Mouse (Mus musculus) lung, adult 2 months (tissue): ENCODE data around the gene Oprl1. TPM values are rescaled to one million over a fixed set of nuclear protein-coding genes. Genes with fewer than 3 reads are reported as not detected.

Experiments
- DNase-seq: peaks from one replicate; pipeline ENCODE4 v3.0.0; 2022
- H3K4me1 ChIP-seq: fragments of 200-500 bp; 2 replicates; pipeline ENCODE4 v1.6.1; 2011; ENCODE audit warnings: low read length; ENCODE audit not compliant: control insufficient read depth, insufficient read depth
- H3K4me3 ChIP-seq: fragments of 200-500 bp; replicated peaks from 2 replicates; pipeline ENCODE3; 2011; ENCODE audit warnings: low read depth, mild to moderate bottlenecking, control low read depth, low read length; ENCODE audit errors: extremely low read depth
- CTCF ChIP-seq: fragments of 200-500 bp; IDR thresholded peaks from 2 replicates; pipeline ENCODE4 v1.5.1; 2011; ENCODE audit warnings: mild to moderate bottlenecking, low read length, control low read depth; ENCODE audit not compliant: insufficient read depth
- POLR2A ChIP-seq: fragments of 200-500 bp; IDR thresholded peaks from 2 replicates; pipeline ENCODE4 v1.6.1; 2011; ENCODE audit warnings: low read depth, mild to moderate bottlenecking, control low read depth, low read length, borderline replicate concordance; ENCODE audit errors: extremely low read depth
- WGBS: fragments of 180-500 bp; shearing (Covaris S2); methylation state at CpG from one replicate; pipeline ENCODE4 v1.1.7; 2018; 5-methylcytosine and 5-hydroxymethylcytosine counted together
- polyA plus RNA-seq: library from polyadenylated mRNA; depleted of rRNA; stranded (reverse); fragments of >200 nt; gene quantifications from 2 replicates; pipeline ENCODE4 v1.2.3, GENCODE M21; 2012; rRNA removed

Gene Oprl1
- polyA plus RNA-seq, 1 experiment: 0.06 TPM

- Histone ChIP-seq H3K4me3 (no peak overlapping the region), H3K4me1 (no peaks in the 10 kb centered on the region)
- no peak for TF ChIP-seq CTCF
- TF ChIP-seq POLR2A: no peak
- WGBS: 51% methylated on average over 2 of the region's 2 CpGs
- DNase-seq: no peak
Measured at GRCm38 (mm10) chr2:181758147-181758725, 43.4 kb downstream of the Oprl1 start.

GRCm38 (mm10) chr2:181759041-181759440 is 44.2 kb downstream of the Oprl1 start:
- 19% methylated on average over 4 of the region's 4 CpGs for WGBS
- DNase-seq: no peak
- no peaks in the 10 kb centered on the region for H3K4me1 ChIP-seq
- no peak overlapping the region for H3K4me3 ChIP-seq
- TF ChIP-seq POLR2A (no peak), CTCF (no peak)

GRCm38 (mm10) chr2:181763006-181763830 is 48.4 kb downstream of the Oprl1 start, which contains the start of gene Myt1:
TSS of gene Myt1 (plus strand) at chr2:181763332.
- Histone ChIP-seq H3K4me1 (no peaks in the 10 kb centered on the region), H3K4me3 (no peak within 1 kb of the TSS)
- no peak for TF ChIP-seq POLR2A
- no peak for TF ChIP-seq CTCF
- no peak for DNase-seq
- WGBS: 50% methylated on average over 8 of the region's 8 CpGs

- 32% methylated on average over 14 of the region's 14 CpGs for WGBS
Measured at GRCm38 (mm10) chr2:181763886-181764527, 49.2 kb downstream of the Oprl1 start.

GRCm38 (mm10) chr2:181764600-181764999 is 49.8 kb downstream of the Oprl1 start:
- WGBS: 2% methylated on average over 10 of the region's 10 CpGs
- Histone ChIP-seq H3K4me3 (no peak overlapping the region), H3K4me1 (no peaks in the 10 kb centered on the region)
- no peak for DNase-seq
- TF ChIP-seq POLR2A (no peak), CTCF (no peak)

More at GRCm38 (mm10) chr2:181763886-181764527, 49.2 kb downstream of the Oprl1 start:
- Histone ChIP-seq H3K4me3 (no peak overlapping the region), H3K4me1 (no peaks in the 10 kb centered on the region)
- no peak for DNase-seq
- TF ChIP-seq CTCF: no peak
- TF ChIP-seq POLR2A: no peak

- no peak for DNase-seq
- Histone ChIP-seq H3K4me1 (no peaks in the 10 kb centered on the region), H3K4me3 (no peak overlapping the region)
- TF ChIP-seq POLR2A: no peak
- no peak for TF ChIP-seq CTCF
- 75% methylated on average over 4 of the region's 4 CpGs for WGBS
Measured at GRCm38 (mm10) chr2:181765251-181765650, 50.4 kb downstream of the Oprl1 start.

GRCm38 (mm10) chr2:181766672-181767557 is 52.1 kb downstream of the Oprl1 start:
- 52% methylated on average over 14 of the region's 14 CpGs for WGBS
- no peak overlapping the region for H3K4me3 ChIP-seq
- H3K4me1 ChIP-seq: no peaks in the 10 kb centered on the region
- no peak for DNase-seq
- TF ChIP-seq POLR2A (no peak), CTCF (no peak)

- DNase-seq: no peak
- no peak overlapping the region for H3K4me3 ChIP-seq
- no peaks in the 10 kb centered on the region for H3K4me1 ChIP-seq
- no peak for TF ChIP-seq CTCF
Measured at GRCm38 (mm10) chr2:181768451-181768850, 53.6 kb downstream of the Oprl1 start.

GRCm38 (mm10) chr2:181769397-181769796 is 54.6 kb downstream of the Oprl1 start:
- WGBS: 84% methylated on average over 2 of the region's 2 CpGs
- no peak for DNase-seq
- no peak for TF ChIP-seq POLR2A
- TF ChIP-seq CTCF: no peak
- no peak overlapping the region for H3K4me3 ChIP-seq
- no peaks in the 10 kb centered on the region for H3K4me1 ChIP-seq

Other genes starting within 250 kb of the Oprl1 start
- gene Abhd16b, start 221.8 kb upstream of the Oprl1 start, polyA plus RNA-seq: not detected in 2 replicates
- gene Tpd52l2, start 217.9 kb upstream of the Oprl1 start, polyA plus RNA-seq: 44.8 and 47.3 TPM in 2 replicates
- 47.4 and 76.4 TPM in 2 replicates for gene Dnajc5, start 194.5 kb upstream of the Oprl1 start, polyA plus RNA-seq
- 121 and 128 TPM in 2 replicates for gene Uckl1, start 130.1 kb upstream of the Oprl1 start, polyA plus RNA-seq
- gene Prpf6, start 123.1 kb upstream of the Oprl1 start, polyA plus RNA-seq: 14.1 and 21.5 TPM in 2 replicates
- gene Zfp512b, start 122.2 kb upstream of the Oprl1 start, polyA plus RNA-seq: 37.1 and 43.7 TPM in 2 replicates
- gene Samd10, start 115.8 kb upstream of the Oprl1 start, polyA plus RNA-seq: 24.1 and 24.5 TPM in 2 replicates
- gene Gm29797, start 58.0 kb upstream of the Oprl1 start, polyA plus RNA-seq: not detected in 2 replicates
- gene Sox18, start 43.4 kb upstream of the Oprl1 start, polyA plus RNA-seq: 393 and 460 TPM in 2 replicates
- gene Tcea2, start 34.7 kb upstream of the Oprl1 start, polyA plus RNA-seq: 9.9 and 15.7 TPM in 2 replicates
- gene Rgs19, start 21.0 kb upstream of the Oprl1 start, polyA plus RNA-seq: 77.2 and 82.8 TPM in 2 replicates
- not detected in 2 replicates for gene Lkaaear1, start 16.6 kb upstream of the Oprl1 start, polyA plus RNA-seq
- 0.02 TPM in 1 of 2 replicates, not detected in the other for gene Myt1, start 48.3 kb downstream of the Oprl1 start, polyA plus RNA-seq
- gene Pcmtd2, start 122.8 kb downstream of the Oprl1 start, polyA plus RNA-seq: 22.5 and 34.4 TPM in 2 replicates
- gene Polr3k, start 149.3 kb downstream of the Oprl1 start, polyA plus RNA-seq: 2.8 and 5.0 TPM in 2 replicates